Mouse (Mus musculus) liver, embryonic 14.5 days (tissue): ENCODE data around the gene Axl. TPM values are rescaled to one million over a fixed set of nuclear protein-coding genes. Genes with fewer than 3 reads are reported as not detected.
A peak's percentile ranks its signal among the peaks of the same experiment; 100 is the strongest.

Experiments
- ATAC-seq: fragments of 200-750 bp; cut with Nextera tagmentation; 2 replicates; pipeline ENCODE4 v1.8.0; 2017; ENCODE audit warnings: moderate number of reproducible peaks, mild to moderate bottlenecking, moderate library complexity; ENCODE audit not compliant: insufficient read depth
- DNase-seq, 3 experiments: peaks; one replicate each; pipeline ENCODE4 v3.0.0-alpha.2; 2012 to 2013; ENCODE audit warnings: low read depth in 3 of 3, low spot score in 3 of 3
- H3K27ac ChIP-seq: fragments of 300-500 bp; sonication (generic); 2 replicates; pipeline ENCODE4 v1.5.1; 2014; ENCODE audit warnings: moderate library complexity, mild to moderate bottlenecking, control low read depth, inconsistent platforms
- H3K27me3 ChIP-seq: fragments of 300-500 bp; sonication (generic); 2 replicates; pipeline ENCODE4 v1.6.1; 2014; ENCODE audit warnings: mild to moderate bottlenecking, low read length, moderate library complexity; ENCODE audit not compliant: control insufficient read depth, insufficient read depth
- H3K36me3 ChIP-seq: fragments of 300-500 bp; sonication (generic); replicated peaks from 2 replicates; pipeline ENCODE4 v1.6.1; 2014; ENCODE audit warnings: low read depth; ENCODE audit not compliant: control insufficient read depth, insufficient read depth
- H3K4me1 ChIP-seq, 2 experiments: fragments of 200-500 bp in 1 of 2; fragments of 300-500 bp in 1 of 2; sonication (generic) in 1 of 2; replicated peaks; 2 replicates each; pipeline ENCODE4 v1.6.1; 2012 to 2014; ENCODE audit warnings: antibody characterized with exemption in 1 of 2, inconsistent platforms in 1 of 2, low read length in 1 of 2; ENCODE audit not compliant: control insufficient read depth in 2 of 2, insufficient read depth in 2 of 2
- H3K4me2 ChIP-seq: fragments of 300-500 bp; sonication (generic); 2 replicates; pipeline ENCODE4 v1.6.1; 2014; ENCODE audit warnings: low read depth, mild to moderate bottlenecking, control low read depth, moderate library complexity
- H3K4me3 ChIP-seq, 2 experiments: fragments of 200-500 bp in 1 of 2; fragments of 300-500 bp in 1 of 2; sonication (generic) in 1 of 2; 2 replicates each; pipeline ENCODE4 v1.5.1; 2012 to 2014; ENCODE audit warnings: low read depth in 2 of 2, low read length in 2 of 2, mild to moderate bottlenecking in 2 of 2, control low read depth in 1 of 2, inconsistent platforms in 1 of 2, moderate library complexity in 1 of 2; ENCODE audit not compliant: insufficient read depth in 1 of 2
- H3K9ac ChIP-seq: fragments of 300-500 bp; sonication (generic); replicated peaks from 2 replicates; pipeline ENCODE4 v1.6.1; 2014; ENCODE audit warnings: mild to moderate bottlenecking, control low read depth, moderate library complexity
- H3K9me3 ChIP-seq: fragments of 300-500 bp; sonication (generic); 2 replicates; pipeline ENCODE4 v1.6.1; 2016; ENCODE audit warnings: low read length, mixed read lengths; ENCODE audit not compliant: control insufficient read depth
- CTCF ChIP-seq: IDR thresholded peaks from 2 replicates; pipeline ENCODE4 v1.5.1; 2016; ENCODE audit warnings: antibody characterized with exemption, low read depth, control low read depth
- EP300 ChIP-seq: IDR thresholded peaks from 2 replicates; pipeline ENCODE4 v1.6.1; 2016; ENCODE audit warnings: antibody characterized with exemption, low read depth
- WGBS: fragments of 180-500 bp; shearing (Covaris S2); extraction: QIAGEN DNeasy Blood & Tissue Kit; methylation state at CpG from one replicate; pipeline ENCODE4 v1.1.7; 2014; ENCODE audit not compliant: insufficient replicate concordance; 5-methylcytosine and 5-hydroxymethylcytosine counted together
- polyA plus RNA-seq, 2 experiments: library from polyadenylated mRNA; depleted of rRNA in 1 of 2; stranded (reverse) in 1 of 2; unstranded in 1 of 2; fragments of >200 nt; fragmentation: Nextera tagmentation in 1 of 2; extraction: Ambion mirVana in 1 of 2; gene quantifications; 2 replicates each; pipeline versions ENCODE4 v1.2.1 to v1.2.3; 2012 to 2014

Axl gene
- polyA plus RNA-seq (2012; rRNA removed) (5.3 and 5.8 TPM in 2 replicates), polyA plus RNA-seq (2014; fragmentation: Nextera tagmentation; extraction: Ambion mirVana) (11.8 and 12.7 TPM in 2 replicates)

DNA sequence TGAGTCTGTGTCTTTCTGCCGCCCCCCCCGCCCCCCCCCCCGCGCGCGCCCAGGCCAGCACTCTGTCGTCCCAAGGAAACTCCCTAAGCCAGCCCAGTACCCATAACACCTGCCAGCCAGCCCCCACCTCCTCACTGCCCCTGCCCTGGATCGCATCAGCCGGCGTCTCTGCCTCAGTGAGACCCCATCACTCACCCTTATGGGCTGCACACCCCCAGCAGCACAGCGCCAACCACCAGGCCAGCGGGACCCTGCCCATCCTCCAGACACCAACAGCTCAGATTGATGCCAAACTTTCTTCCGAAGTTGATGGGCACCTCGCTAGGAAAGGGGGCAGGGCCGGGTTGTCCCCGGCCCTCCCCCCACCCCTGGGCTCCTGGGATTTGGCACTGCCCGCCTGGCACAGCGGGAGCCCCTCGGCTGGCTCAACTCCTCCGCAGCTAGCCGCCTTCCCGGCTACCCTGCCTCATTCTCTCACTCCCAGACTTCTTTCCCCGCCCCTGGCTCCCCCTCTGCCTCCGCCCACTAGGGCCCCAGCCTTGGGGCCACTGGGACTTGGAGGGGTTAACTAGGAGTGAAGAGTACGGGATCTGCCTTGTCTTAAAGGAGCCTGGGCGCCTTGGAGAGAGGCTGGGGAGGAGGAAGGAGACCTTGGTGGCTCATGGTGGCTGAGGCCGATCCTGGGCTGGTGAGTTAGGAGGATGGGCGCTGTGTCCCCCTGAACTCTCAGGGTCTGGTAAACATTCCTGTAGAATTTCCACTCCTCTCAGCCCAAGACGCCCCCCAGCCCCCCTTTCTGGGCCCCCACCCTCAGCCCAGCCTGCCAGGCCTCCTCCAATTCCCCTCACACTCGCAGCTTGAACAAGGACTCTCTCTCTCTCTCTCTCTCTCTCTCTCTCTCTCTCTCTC is at the start of gene Axl:
TSS of gene Axl (minus strand) at position 486 of the 909 bp plus-strand sequence.
- H3K27me3 ChIP-seq = no peaks in the 10 kb centered on the region; the same call in 1 of the 2 replicates
- no peak within 1 kb of the TSS for H3K9ac ChIP-seq
- no peak for DNase-seq
- H3K4me1 ChIP-seq = peaks cover 0 to 7% of the 10 kb centered on the region in 2 experiments; a peak in 1 of 4 replicates
- H3K27ac ChIP-seq = no peak within 1 kb of the TSS
- no peaks in the 10 kb centered on the region for H3K9me3 ChIP-seq
- whole genome bisulfite sequencing = 4% methylated on average over 25 of the region's 30 CpGs
- no peaks in the 10 kb centered on the region for H3K36me3 ChIP-seq
- H3K4me3 ChIP-seq = peak within 1 kb of the TSS; percentile 34 to 41
- TF ChIP-seq EP300 (no peak), CTCF (no peak)
- H3K4me2 ChIP-seq = peak within 1 kb of the TSS; percentile 29
- ATAC-seq = no peak

DNA sequence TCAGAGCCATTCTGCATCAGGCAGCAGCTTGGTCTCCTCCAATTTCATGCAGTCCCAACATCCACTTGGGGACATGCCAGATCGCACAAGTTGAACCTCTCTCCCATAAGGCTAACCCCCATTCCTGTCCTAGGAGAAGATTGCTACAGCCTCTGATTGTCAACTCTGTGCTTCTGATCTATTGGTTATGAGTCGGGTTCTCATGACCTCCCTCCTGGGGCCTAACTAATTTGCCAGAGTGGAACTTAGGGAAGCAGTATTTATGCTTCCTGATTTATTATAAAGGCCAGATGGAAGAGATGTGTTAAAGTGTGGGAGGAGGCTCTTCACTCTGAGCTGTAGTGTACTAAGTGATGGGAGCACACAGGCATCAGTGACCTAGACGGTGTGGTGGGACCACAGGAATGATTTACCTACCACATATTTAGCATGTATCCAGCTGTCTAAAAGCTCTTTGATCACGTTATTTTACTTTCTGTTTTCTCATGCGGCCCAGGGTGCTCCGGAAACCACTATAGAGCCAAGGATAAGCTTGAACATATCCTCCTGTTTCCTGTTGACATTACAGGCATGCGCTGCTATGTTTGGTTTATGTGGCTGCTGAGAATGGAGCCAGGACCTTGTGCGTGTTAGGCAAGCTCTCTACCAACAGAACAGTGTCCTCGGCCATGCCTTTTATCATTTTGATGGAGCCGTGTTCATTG is 46.8 kb upstream of the Axl start:
- Histone ChIP-seq H3K9me3 (no peaks in the 10 kb centered on the region), H3K4me2 (no peak overlapping the region), H3K4me3 (no peak overlapping the region), H3K9ac (no peak overlapping the region), H3K27me3 (no peaks in the 10 kb centered on the region), H3K27ac (no peak overlapping the region), H3K36me3 (no peaks in the 10 kb centered on the region), H3K4me1 (no peaks in the 10 kb centered on the region)
- no peak for DNase-seq
- no peak for ATAC-seq
- TF ChIP-seq CTCF (no peak), EP300 (no peak)
- 57% methylated on average over 10 of the region's 10 CpGs for WGBS

- Histone ChIP-seq H3K9ac (no peak overlapping the region), H3K27ac (no peak overlapping the region), H3K27me3 (no peaks in the 10 kb centered on the region), H3K4me1 (no peaks in the 10 kb centered on the region; a peak in 1 of 4 replicates), H3K4me3 (no peak overlapping the region), H3K9me3 (no peaks in the 10 kb centered on the region), H3K36me3 (no peaks in the 10 kb centered on the region), H3K4me2 (no peak overlapping the region)
- ATAC-seq (no peak), DNase-seq (no peak)
- TF ChIP-seq EP300 = no peak
- no peak for TF ChIP-seq CTCF
- 67% methylated on average over 10 of the region's 10 CpGs for WGBS
Measured at GRCm38 (mm10) chr7:25831557-25832530, 43.3 kb upstream of the Axl start.

DNA sequence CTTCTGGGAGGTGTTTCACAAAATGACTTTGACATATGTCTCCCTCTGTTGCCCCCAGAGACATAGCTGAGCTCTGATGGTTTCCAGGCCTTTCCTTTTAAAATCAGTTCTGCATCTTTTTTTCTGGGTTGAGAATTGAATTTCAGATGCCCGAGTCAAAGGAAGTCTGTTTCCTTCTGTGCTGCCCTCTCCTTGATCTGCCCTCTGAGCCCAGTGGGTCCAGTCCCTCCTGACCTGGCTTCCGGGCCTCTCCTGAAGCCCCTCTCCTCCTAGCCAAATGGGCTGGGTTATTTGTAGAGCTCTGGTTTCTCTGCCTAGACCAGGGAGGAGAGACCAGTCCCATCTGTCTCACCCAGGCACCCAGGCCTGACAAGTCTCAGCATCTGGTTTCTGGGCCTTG is 41.7 kb upstream of the Axl start:
- H3K4me1 ChIP-seq = no peaks in the 10 kb centered on the region; a peak in 1 of 4 replicates
- no peak overlapping the region for H3K4me3 ChIP-seq
- no peak overlapping the region for H3K9ac ChIP-seq
- H3K9me3 ChIP-seq = no peaks in the 10 kb centered on the region
- no peak for ATAC-seq
- DNase-seq = no peak
- no peak overlapping the region for H3K4me2 ChIP-seq
- no peaks in the 10 kb centered on the region for H3K36me3 ChIP-seq
- no peaks in the 10 kb centered on the region for H3K27me3 ChIP-seq
- 45% methylated on average over 2 of the region's 2 CpGs for WGBS
- TF ChIP-seq CTCF = no peak
- TF ChIP-seq EP300 = no peak
- no peak overlapping the region for H3K27ac ChIP-seq
